Comparison of ENCODE assay signal across 8 mouse cellular contexts in the genomic region with DNA sequence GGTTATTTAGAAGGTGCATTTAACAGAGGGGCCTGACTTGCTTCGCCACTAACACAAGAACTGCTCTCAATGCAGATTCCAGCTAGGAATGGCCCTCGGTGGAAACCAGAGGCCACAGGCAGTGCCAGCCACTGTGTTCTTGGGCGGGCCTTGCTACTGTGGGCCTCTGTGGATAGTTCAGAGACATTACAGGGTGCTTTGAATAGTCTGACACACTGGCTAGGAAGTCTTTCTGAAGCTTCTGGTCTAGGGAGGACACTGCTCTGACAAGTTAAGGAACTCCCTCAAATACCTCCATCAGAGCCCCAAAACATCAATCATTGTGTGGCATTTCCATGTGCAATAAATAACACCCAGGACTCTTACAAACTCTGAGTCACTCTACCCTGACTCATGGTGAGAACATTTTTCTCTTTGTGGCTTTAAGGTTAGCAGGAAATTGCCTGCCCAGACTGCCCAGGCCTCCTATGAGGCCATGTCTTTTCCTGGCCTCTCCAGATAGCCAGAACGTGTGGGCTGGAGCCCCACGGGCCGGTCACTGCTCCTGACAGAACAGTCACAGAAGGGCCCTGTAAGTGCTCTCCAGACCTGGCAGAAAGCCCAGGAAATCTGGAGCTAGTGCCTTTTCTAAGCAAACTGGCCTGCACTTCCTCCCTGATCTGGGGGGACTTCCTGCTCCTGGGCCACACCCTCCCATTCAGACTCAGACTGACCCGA. TPM values are rescaled to one million over a fixed set of nuclear protein-coding genes. Genes with fewer than 3 reads are reported as not detected.
A peak's percentile ranks its signal among the peaks of the same experiment; 100 is the strongest.
DNase-seq lines count a peak whose midpoint lies in the region; ATAC-seq and TF ChIP-seq lines count a peak whose summit lies in the region.

No protein-coding gene starts in this region.

- TF ChIP-seq POLR2A in brain, embryonic 14.5 days (IDR thresholded peaks at IDR 0.05; ENCODE audit: borderline replicate concordance, extremely low read depth, insufficient read depth, insufficient read length, poor library complexity, severe bottlenecking): no peak

- no peaks in the 10 kb centered on the region for H3K9me3 ChIP-seq in liver, embryonic 15.5 days (replicated peaks)

- WGBS in liver, embryonic 15.5 days (ENCODE audit: insufficient replicate concordance): 23% methylated on average over 7 of the region's 7 CpGs

- intact Hi-C loops in heart, postnatal 25 days (cut with DNase I): loop anchor here (2.0 kb wide), 1 partner anchor 14 kb away; no protein-coding TSS in a partner anchor

- no peak for TF ChIP-seq CTCF in brain, embryonic 14.5 days (IDR thresholded peaks at IDR 0.05; ENCODE audit: borderline replicate concordance, extremely low read depth, insufficient read depth, insufficient read length)

- no peak overlapping the region for H3K4me2 ChIP-seq in liver, embryonic 15.5 days

- no peaks in the 10 kb centered on the region for H3K36me3 ChIP-seq in liver, embryonic 15.5 days (replicated peaks)

- 0 out of 2 replicates have a peak overlapping the region, but pooled peaks have one; percentile 14 for H3K27ac ChIP-seq in liver, embryonic 15.5 days (replicated peaks)

- H3K27me3 ChIP-seq in liver, embryonic 15.5 days: 0 out of 2 replicates have a peak, but pooled peaks cover 5% of the 10 kb centered on the region

- no peak overlapping the region for H3K9ac ChIP-seq in liver, embryonic 15.5 days

- no peak overlapping the region for H3K4me3 ChIP-seq in liver, embryonic 15.5 days (replicated peaks)

- DNase-seq in MN1 (ENCODE audit: low spot score): peak; percentile 95
- DNase-seq in brain, embryonic 14.5 days (ENCODE audit: low read depth): peak; percentile 80
- peak; percentile 58 for DNase-seq in forelimb bud, embryonic 11.5 days (ENCODE audit: low read depth, low spot score)
- peak; percentile 79 for DNase-seq in heart, postnatal 25 days (ENCODE audit: low spot score)
- DNase-seq in layer of hippocampus, adult 18-20 months (ENCODE audit: low spot score in 2 of 2): peak; percentile 28 to 46
- DNase-seq in right cerebral cortex, postnatal 10 days (ENCODE audit: low spot score in 2 of 2): peak; percentile 85 to 86

- peaks cover 2% of the 10 kb centered on the region; the same call in 1 of the 2 replicates for H3K4me1 ChIP-seq in liver, embryonic 15.5 days (replicated peaks)

- peak; percentile 34; the same call in 1 of the 2 replicates for ATAC-seq in liver, embryonic 15.5 days (ENCODE audit: insufficient read depth)
- no peak for ATAC-seq in inflammation-experienced regulatory T-cells, adult 6 months

RNA-seq across cellular contexts. Expression of gene Mall, which starts 7.4 kb away (rescaled TPM):
- 1.3 and 1.6 TPM in 2 replicates for polyA plus RNA-seq in brain, embryonic 14.5 days (2012; rRNA removed)
- total RNA-seq in heart, postnatal 25 days (2021): 1 to 10 TPM; 7.5 to 8.7 TPM
- total RNA-seq in layer of hippocampus, adult 18-20 months (2021): 1 to 10 TPM in 1 of 2 experiments, under 1 TPM in 1; 0.87 to 1.1 TPM
- polyA plus RNA-seq in liver, embryonic 15.5 days (2015; fragmentation: Nextera tagmentation; extraction: Ambion mirVana): 0.09 and 0.13 TPM in 2 replicates
- not detected for polyA plus RNA-seq in inflammation-experienced regulatory T-cells, adult 6 months (2017; shearing (Covaris generic))

Comparison
In these comparisons a context has a peak if more than half of its experiments do, and no peak if none do; other contexts are left out.
1. DNase-seq: peak in every context shown above with its lines; median percentile 95 in MN1; 86 in right cerebral cortex, postnatal 10 days; 80 in brain, embryonic 14.5 days; 79 in heart, postnatal 25 days; 58 in forelimb bud, embryonic 11.5 days; 37 in layer of hippocampus, adult 18-20 months.